Mouse (Mus musculus) thymus, adult 2 months (tissue): ENCODE measurements around the gene Atp8a2.

Experiments used
- CTCF ChIP-seq: fragments of 200-500 bp; IDR thresholded peaks from 2 replicates; pipeline ENCODE4 v1.5.1; 2012; ENCODE audit warnings: mild to moderate bottlenecking, control low read depth, low read length, moderate library complexity, borderline replicate concordance; ENCODE audit not compliant: control insufficient read depth, poor library complexity, insufficient read depth; ENCODE audit errors: extremely low read depth
- POLR2A ChIP-seq: fragments of 200-500 bp; IDR thresholded peaks from 2 replicates; pipeline ENCODE4 v1.6.1; 2012; ENCODE audit warnings: mild to moderate bottlenecking, low read length, control low read depth, moderate library complexity; ENCODE audit not compliant: control insufficient read depth, poor library complexity, insufficient read depth; ENCODE audit errors: extremely low read depth

DNA sequence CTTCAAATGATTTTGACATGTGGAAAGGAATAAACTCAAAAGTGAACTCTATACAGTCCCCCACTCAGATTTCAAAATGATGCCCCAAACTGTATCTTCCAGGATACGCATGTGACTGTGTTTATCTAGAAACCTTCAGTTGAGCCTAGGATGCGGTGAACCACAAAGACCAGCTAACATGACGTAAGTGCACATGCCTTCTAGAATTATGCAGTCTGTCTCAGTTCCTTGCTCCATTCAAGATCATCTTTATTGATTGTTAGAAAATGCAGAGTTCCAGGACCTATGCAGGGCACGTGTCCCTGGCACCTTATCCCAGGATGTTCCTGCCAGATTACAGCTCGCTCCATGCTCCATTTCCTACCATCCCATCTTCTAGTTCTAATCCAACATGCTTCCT, 67.4 kb downstream of the Atp8a2 start:
- TF ChIP-seq CTCF = no peak
- no peak for TF ChIP-seq POLR2A
